Mouse (Mus musculus) brain, embryonic 14.5 days (tissue): ENCODE data around the gene Jmjd7.
A peak's percentile ranks its signal among the peaks of the same experiment; 100 is the strongest.

Source experiments
- CTCF ChIP-seq: fragments of 200-500 bp; IDR thresholded peaks from 2 replicates; pipeline ENCODE4 v1.5.1; 2012; ENCODE audit warnings: inconsistent platforms, mild to moderate bottlenecking, moderate library complexity, borderline replicate concordance; ENCODE audit not compliant: insufficient read depth, insufficient read length; ENCODE audit errors: extremely low read depth
- POLR2A ChIP-seq: fragments of 200-500 bp; IDR thresholded peaks from 2 replicates; pipeline ENCODE4 v1.6.1; 2012; ENCODE audit warnings: mild to moderate bottlenecking, inconsistent platforms, borderline replicate concordance; ENCODE audit not compliant: poor library complexity, insufficient read depth, insufficient read length, severe bottlenecking; ENCODE audit errors: extremely low read depth

GRCm38 (mm10) chr2:120076076-120076705 lies 48.9 kb downstream of the Jmjd7 start:
- TF ChIP-seq CTCF: peak; percentile 55
- no peak for TF ChIP-seq POLR2A
